Comparison of ENCODE assay signal across 8 mouse cellular contexts in genomic region chr2:33986420-33986819, GRCm38 (mm10).
A peak's percentile ranks its signal among the peaks of the same experiment; 100 is the strongest.
DNase-seq lines count a peak whose midpoint lies in the region; ATAC-seq and TF ChIP-seq lines count a peak whose summit lies in the region.

No protein-coding gene starts in this region.

- no peak for TF ChIP-seq EP300 in lung, postnatal 0 days (IDR thresholded peaks at IDR 0.05)

- no peak overlapping the region for H3K4me2 ChIP-seq in forebrain, embryonic 13.5 days
- no peak overlapping the region for H3K4me2 ChIP-seq in lung, postnatal 0 days (replicated peaks; ENCODE audit: low read depth, low read length)

- H3K4me3 ChIP-seq in left cerebral cortex, adult 2 months, result 0 out of 2 replicates have a peak overlapping the region, but pooled peaks have one; percentile 11
- H3K4me3 ChIP-seq in forebrain, embryonic 13.5 days, result no peak overlapping the region
- no peak overlapping the region for H3K4me3 ChIP-seq in lung, postnatal 0 days (ENCODE audit: low read depth, low read length)

- no peak for DNase-seq in cerebellum, postnatal 4 days (ENCODE audit: low spot score in 2 of 2)
- DNase-seq in left cerebral cortex, adult 2 months (ENCODE audit: extremely low spot score in 1 of 2, low spot score in 2 of 2), result no peak
- no peak for DNase-seq in left cerebral cortex, postnatal 36 days (ENCODE audit: low spot score in 2 of 2)
- DNase-seq in lung, postnatal 0 days (ENCODE audit: low spot score), result peak; percentile 70
- DNase-seq in spleen, postnatal 4 days (ENCODE audit: low spot score in 2 of 2), result no peak
- DNase-seq in adrenal gland, adult 18-20 months (ENCODE audit: low spot score in 2 of 2), result no peak

- TF ChIP-seq CTCF in left cerebral cortex, adult 2 months (IDR thresholded peaks at IDR 0.05), result no peak
- TF ChIP-seq CTCF in lung, postnatal 0 days (IDR thresholded peaks at IDR 0.05), result no peak

- intact Hi-C loops in left cerebral cortex, adult 2 months (cut with DNase I), result no loop called here
- intact Hi-C loops in left cerebral cortex, postnatal 36 days (cut with DNase I), result no loop called here

- 0 out of 2 replicates have a peak, but pooled peaks have one; percentile 58 for ATAC-seq in cerebellum, adult (ENCODE audit: insufficient number of reproducible peaks, low FRiP score, low TSS enrichment)
- peak; percentile 60 for ATAC-seq in forebrain, embryonic 13.5 days
- ATAC-seq in lung, postnatal 0 days, result peak; percentile 53

- H3K9ac ChIP-seq in forebrain, embryonic 13.5 days, result no peak overlapping the region
- H3K9ac ChIP-seq in lung, postnatal 0 days (replicated peaks; ENCODE audit: low read depth), result no peak overlapping the region

- H3K4me1 ChIP-seq in forebrain, embryonic 13.5 days, result peaks cover 33% of the 10 kb centered on the region
- H3K4me1 ChIP-seq in lung, postnatal 0 days (ENCODE audit: insufficient read depth, low read depth, low read length), result no peaks in the 10 kb centered on the region

- H3K27ac ChIP-seq in left cerebral cortex, adult 2 months, result no peak overlapping the region
- H3K27ac ChIP-seq in forebrain, embryonic 13.5 days, result no peak overlapping the region
- no peak overlapping the region for H3K27ac ChIP-seq in lung, postnatal 0 days (ENCODE audit: low read length)

- WGBS in forebrain, embryonic 13.5 days, result 17% methylated on average over 4 of the region's 4 CpGs
- 22% methylated on average over 4 of the region's 4 CpGs for WGBS in lung, postnatal 0 days

- no peaks in the 10 kb centered on the region for H3K36me3 ChIP-seq in forebrain, embryonic 13.5 days (ENCODE audit: poor library complexity, severe bottlenecking)
- H3K36me3 ChIP-seq in lung, postnatal 0 days (ENCODE audit: insufficient read depth, low read length), result no peaks in the 10 kb centered on the region

- 0 out of 2 replicates have a peak, but pooled peaks cover 5% of the 10 kb centered on the region for H3K27me3 ChIP-seq in forebrain, embryonic 13.5 days
- no peaks in the 10 kb centered on the region for H3K27me3 ChIP-seq in lung, postnatal 0 days (replicated peaks; ENCODE audit: insufficient read depth, low read length)

- H3K9me3 ChIP-seq in forebrain, embryonic 13.5 days (replicated peaks), result no peaks in the 10 kb centered on the region
- H3K9me3 ChIP-seq in lung, postnatal 0 days (ENCODE audit: low read length), result no peaks in the 10 kb centered on the region
